Mouse (Mus musculus): ENCODE measurements around the gene Bfsp2.

Bfsp2 gene

GRCm38 (mm10) chr9:103386573-103386972, 93.6 kb downstream of the Bfsp2 start:
- no peak for ATAC-seq (ENCODE audit: insufficient number of reproducible peaks, low FRiP score, low TSS enrichment)

- ATAC-seq (ENCODE audit: insufficient number of reproducible peaks, low FRiP score, low TSS enrichment): no peak
Observed at GRCm38 (mm10) chr9:103385600-103385999, 94.6 kb downstream of the Bfsp2 start.

- no peak for ATAC-seq (ENCODE audit: insufficient number of reproducible peaks, low FRiP score, low TSS enrichment)
Observed at GRCm38 (mm10) chr9:103384141-103384796, 96.0 kb downstream of the Bfsp2 start.

DNA sequence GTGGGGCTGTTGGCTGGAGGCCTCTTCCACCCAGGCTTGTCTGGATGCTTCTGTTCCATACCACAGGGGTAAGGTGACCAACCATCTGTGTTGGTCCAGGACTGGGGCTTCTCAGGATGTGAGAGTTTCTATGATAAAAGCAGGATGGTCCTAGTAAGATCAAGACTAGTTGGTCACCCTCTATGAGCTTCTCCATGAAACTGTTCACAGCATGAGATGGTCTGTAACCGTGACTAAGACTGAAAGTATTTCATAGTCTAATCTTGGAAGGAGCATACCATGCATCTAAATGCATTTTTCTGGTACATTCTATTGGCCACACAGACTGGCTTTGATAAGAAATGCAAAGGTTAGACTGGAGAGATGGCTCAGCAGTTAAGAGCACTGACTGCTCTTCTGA, 96.6 kb downstream of the Bfsp2 start:
- no peak for ATAC-seq (ENCODE audit: insufficient number of reproducible peaks, low FRiP score, low TSS enrichment)

DNA sequence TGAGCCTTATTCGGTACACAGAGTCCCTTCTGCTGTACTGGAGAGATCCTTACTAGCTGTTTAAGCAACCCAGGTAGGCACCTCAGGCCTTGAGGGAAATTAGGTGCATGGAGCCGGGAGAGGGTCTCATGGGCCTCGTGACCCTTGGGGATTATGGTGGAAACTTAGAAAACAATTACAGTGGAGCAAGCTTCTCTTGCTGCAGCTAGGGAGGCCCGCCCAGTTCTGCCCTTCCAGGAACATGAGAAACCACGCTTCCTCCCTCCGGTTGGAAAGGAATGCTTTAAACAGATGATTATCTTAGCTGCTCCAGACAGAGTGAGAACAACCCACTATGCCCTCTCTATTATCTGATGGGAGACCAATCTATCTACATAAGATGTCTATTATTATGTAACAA, 97.2 kb downstream of the Bfsp2 start:
- ATAC-seq (ENCODE audit: insufficient number of reproducible peaks, low FRiP score, low TSS enrichment): no peak

- no peak for ATAC-seq (ENCODE audit: insufficient number of reproducible peaks, low FRiP score, low TSS enrichment)
Observed at GRCm38 (mm10) chr9:103380566-103380965, 99.7 kb downstream of the Bfsp2 start.

- ATAC-seq (ENCODE audit: insufficient number of reproducible peaks, low FRiP score, low TSS enrichment): no peak
Observed at GRCm38 (mm10) chr9:103379199-103379598, 101.0 kb downstream of the Bfsp2 start.

DNA sequence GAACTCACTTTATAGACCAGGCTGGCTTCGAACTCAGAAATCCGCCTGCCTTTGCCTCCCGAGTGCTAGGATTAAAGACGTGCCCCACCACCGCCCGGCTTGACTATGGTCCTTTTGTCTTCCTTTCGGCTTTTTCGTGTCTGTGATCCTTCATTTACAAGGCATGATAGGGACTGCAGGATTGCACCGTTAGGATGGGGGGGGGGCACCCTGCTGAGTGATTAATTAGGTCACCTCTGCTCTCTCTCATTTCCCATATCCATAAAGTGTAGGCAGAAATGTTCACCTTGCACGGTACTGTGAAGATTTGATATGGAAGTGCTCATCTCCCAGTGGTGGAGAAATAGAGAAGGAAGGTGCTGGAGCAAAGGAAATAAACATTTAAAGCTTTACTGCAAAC, 101.5 kb downstream of the Bfsp2 start:
- no peak for ATAC-seq (ENCODE audit: insufficient number of reproducible peaks, low FRiP score, low TSS enrichment)

DNA sequence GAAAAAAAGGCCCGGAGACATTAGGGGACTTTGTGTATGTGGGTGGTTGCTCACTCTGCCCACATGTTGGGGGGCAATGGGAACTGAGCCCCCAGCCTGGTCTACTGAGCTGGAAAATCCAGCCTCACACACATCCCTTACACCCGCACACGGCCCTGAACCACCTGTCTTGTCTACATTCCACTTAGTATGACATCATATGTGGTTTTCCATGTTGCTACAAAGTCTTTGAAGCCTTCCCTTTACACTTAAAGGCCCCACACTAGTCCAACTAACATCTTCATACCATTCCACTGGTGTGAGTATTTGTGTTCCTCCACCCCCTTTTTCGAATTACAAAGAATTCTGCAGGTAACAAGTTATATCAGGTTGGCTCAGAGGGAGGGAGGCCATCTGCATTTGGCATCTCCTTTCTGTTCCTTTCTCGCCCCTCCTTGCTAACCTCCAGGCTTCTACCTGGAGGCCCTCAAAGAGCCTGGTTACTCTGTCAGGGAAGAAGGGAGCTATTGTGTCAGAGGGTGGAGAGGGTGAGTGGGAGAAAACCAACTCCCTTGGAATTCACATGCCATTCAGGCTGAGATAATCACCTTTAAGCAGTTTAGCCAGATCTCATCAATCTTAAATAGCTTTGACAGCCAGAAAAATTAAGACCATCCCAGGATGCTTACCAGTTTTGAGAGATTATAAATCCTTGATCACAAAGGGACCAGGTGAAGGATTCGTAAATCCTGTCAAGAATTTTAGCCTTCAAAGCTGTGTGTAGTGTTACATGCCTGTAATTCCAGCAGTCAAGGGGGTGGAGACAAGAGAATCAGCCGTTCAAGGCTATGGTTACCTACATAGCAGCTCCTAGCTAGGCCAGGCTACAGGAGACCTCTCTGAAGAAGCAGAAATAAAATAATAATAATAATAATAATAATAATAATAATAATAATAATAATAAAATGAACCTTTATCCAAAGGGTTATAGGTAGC, 103.6 kb downstream of the Bfsp2 start:
- no peak for ATAC-seq (ENCODE audit: insufficient number of reproducible peaks, low FRiP score, low TSS enrichment)

Data from cerebellum, adult (tissue).